Mouse (Mus musculus): ENCODE data around the gene Snx32. TPM values are rescaled to one million over a fixed set of nuclear protein-coding genes. Genes with fewer than 3 reads are reported as not detected.

The Snx32 gene
- polyA plus RNA-seq, 1 experiment, result 7.8 TPM

- no peaks in the 10 kb centered on the region for H3K27me3 ChIP-seq (ENCODE audit: control insufficient read depth, insufficient read depth, insufficient read length)
- TF ChIP-seq USF1 (IDR thresholded peaks at IDR 0.05; ENCODE audit: low read depth), result no peak
- TF ChIP-seq POLR2AphosphoS2 (IDR thresholded peaks at IDR 0.05; ENCODE audit: insufficient read length, low read depth), result no peak
- no peak for TF ChIP-seq MAX (IDR thresholded peaks at IDR 0.05; ENCODE audit: low read depth)
- TF ChIP-seq MYOG (IDR thresholded peaks at IDR 0.05; ENCODE audit: control insufficient read depth in 1 of 3, insufficient read depth in 1 of 3, insufficient read length in 2 of 3, low read depth in 2 of 3), result peak in 1 of 3 experiments; percentile 47
- no peak for TF ChIP-seq CEBPB (IDR thresholded peaks at IDR 0.05; ENCODE audit: insufficient read depth, poor library complexity, severe bottlenecking)
- no peak for TF ChIP-seq REST (IDR thresholded peaks at IDR 0.05; ENCODE audit: insufficient read depth, insufficient read length)
- TF ChIP-seq TCF12 (IDR thresholded peaks at IDR 0.05; ENCODE audit: insufficient read depth, poor library complexity, severe bottlenecking), result no peak
- peak in 2 of 3 experiments; percentile 62 to 63 for TF ChIP-seq MYOD1 (IDR thresholded peaks at IDR 0.05; ENCODE audit: control insufficient read depth in 1 of 3, insufficient read length in 2 of 3, low read depth in 2 of 3)
- peaks cover 29% of the 10 kb centered on the region for H3K79me2 ChIP-seq (ENCODE audit: control insufficient read depth, insufficient read depth)
These were observed 64.6 kb downstream of the Snx32 start for GRCm38 (mm10) chr19:5445747-5446146.

GRCm38 (mm10) chr19:5444954-5445353, 65.4 kb downstream of the Snx32 start:
- Histone ChIP-seq H3K4me3 (peak overlapping the region; percentile 1), H3K36me3 (ENCODE audit: control insufficient read depth, insufficient read depth) (no peaks in the 10 kb centered on the region), H3ac (ENCODE audit: control insufficient read depth, insufficient read length) (no peak overlapping the region), H3K79me2 (ENCODE audit: control insufficient read depth, insufficient read depth) (peaks cover 21% of the 10 kb centered on the region), H3K4me2 (ENCODE audit: low read depth) (peak overlapping the region; percentile 86), H3K27me3 (ENCODE audit: control insufficient read depth, insufficient read depth, insufficient read length) (no peaks in the 10 kb centered on the region)
- TF ChIP-seq MYOD1 (IDR thresholded peaks at IDR 0.05; ENCODE audit: control insufficient read depth in 1 of 3, insufficient read length in 2 of 3, low read depth in 2 of 3), result peak in 2 of 3 experiments; percentile 41 to 63
- no peak for TF ChIP-seq POLR2AphosphoS2 (IDR thresholded peaks at IDR 0.05; ENCODE audit: insufficient read length, low read depth)
- peak in 1 of 3 experiments; percentile 49 for TF ChIP-seq MYOG (IDR thresholded peaks at IDR 0.05; ENCODE audit: control insufficient read depth in 1 of 3, insufficient read depth in 1 of 3, insufficient read length in 2 of 3, low read depth in 2 of 3)

More at GRCm38 (mm10) chr19:5445747-5446146, 64.6 kb downstream of the Snx32 start:
- no peaks in the 10 kb centered on the region for H3K36me3 ChIP-seq (ENCODE audit: control insufficient read depth, insufficient read depth)
- peak overlapping the region; percentile 86 for H3K4me2 ChIP-seq (ENCODE audit: low read depth)
- H3ac ChIP-seq (ENCODE audit: control insufficient read depth, insufficient read length), result no peak overlapping the region
- no peak overlapping the region for H3K4me3 ChIP-seq

DNA sequence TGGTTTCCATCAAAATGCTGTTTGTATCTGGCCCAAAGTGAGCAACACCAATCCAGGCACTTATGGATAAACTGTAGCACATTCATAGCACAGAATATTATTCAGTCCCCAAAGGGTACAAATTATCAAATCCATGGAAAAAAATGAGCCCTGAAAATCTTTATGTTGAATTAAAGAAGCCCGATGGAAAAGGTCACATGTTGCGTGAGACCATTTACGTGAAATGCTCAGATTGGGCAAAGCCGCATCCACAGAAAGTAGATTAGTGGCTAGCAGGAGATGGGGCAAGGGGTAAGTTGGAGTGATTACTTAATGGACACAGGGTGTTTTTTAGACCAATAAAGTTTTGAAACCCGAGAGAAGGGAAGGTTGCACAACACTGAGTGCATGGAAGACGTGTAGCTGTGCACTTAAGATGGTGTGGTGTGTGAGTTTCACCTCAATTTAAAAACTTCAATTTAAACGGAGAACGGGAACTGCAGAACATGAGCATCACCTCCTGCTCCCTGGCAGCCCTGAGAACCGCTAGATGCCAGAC, 65.9 kb downstream of the Snx32 start:
- TF ChIP-seq USF1 (IDR thresholded peaks at IDR 0.05; ENCODE audit: low read depth), result peak; percentile 68
- TF ChIP-seq MAX (IDR thresholded peaks at IDR 0.05; ENCODE audit: low read depth), result no peak
- peak; percentile 88 for TF ChIP-seq CEBPB (IDR thresholded peaks at IDR 0.05; ENCODE audit: insufficient read depth, poor library complexity, severe bottlenecking)
- Histone ChIP-seq H3K4me2 (ENCODE audit: low read depth) (peak overlapping the region; percentile 86), H3K79me2 (ENCODE audit: control insufficient read depth, insufficient read depth) (peaks cover 15% of the 10 kb centered on the region), H3K36me3 (ENCODE audit: control insufficient read depth, insufficient read depth) (no peaks in the 10 kb centered on the region), H3K27me3 (ENCODE audit: control insufficient read depth, insufficient read depth, insufficient read length) (no peaks in the 10 kb centered on the region), H3ac (ENCODE audit: control insufficient read depth, insufficient read length) (no peak overlapping the region), H3K4me3 (peak overlapping the region; percentile 1)

Other genes with a start within 250 kb of the Snx32 start
- gene Pacs1, start 237.4 kb downstream of the Snx32 start, polyA plus RNA-seq (2012; fragmentation: generic; extraction: Trizol), result 6.5 TPM
- gene Sf3b2, start 215.1 kb downstream of the Snx32 start, polyA plus RNA-seq (2012; fragmentation: generic; extraction: Trizol), result 109 TPM
- 0.05 TPM for gene Gal3st3, start 212.2 kb downstream of the Snx32 start, polyA plus RNA-seq (2012; fragmentation: generic; extraction: Trizol)
- not detected for gene Catsper1, start 174.8 kb downstream of the Snx32 start, polyA plus RNA-seq (2012; fragmentation: generic; extraction: Trizol)
- 28.0 TPM for gene Cst6, start 161.0 kb downstream of the Snx32 start, polyA plus RNA-seq (2012; fragmentation: generic; extraction: Trizol)
- gene Eif1ad, start 143.8 kb downstream of the Snx32 start, polyA plus RNA-seq (2012; fragmentation: generic; extraction: Trizol), result 52.9 TPM
- gene Banf1, start 143.4 kb downstream of the Snx32 start, polyA plus RNA-seq (2012; fragmentation: generic; extraction: Trizol), result 337 TPM
- 55.6 TPM for gene Sart1, start 121.8 kb downstream of the Snx32 start, polyA plus RNA-seq (2012; fragmentation: generic; extraction: Trizol)
- 0.37 TPM for gene Tsga10ip, start 108.0 kb downstream of the Snx32 start, polyA plus RNA-seq (2012; fragmentation: generic; extraction: Trizol)
- gene Drap1, start 85.6 kb downstream of the Snx32 start, polyA plus RNA-seq (2012; fragmentation: generic; extraction: Trizol), result 481 TPM
- 69.9 TPM for gene AI837181, start 85.4 kb downstream of the Snx32 start, polyA plus RNA-seq (2012; fragmentation: generic; extraction: Trizol)
- gene Fosl1, start 63.0 kb downstream of the Snx32 start, polyA plus RNA-seq (2012; fragmentation: generic; extraction: Trizol), result 15.4 TPM
- 10.7 TPM for gene Ccdc85b, start 52.6 kb downstream of the Snx32 start, polyA plus RNA-seq (2012; fragmentation: generic; extraction: Trizol)
- 122 TPM for gene Fibp, start 49.9 kb downstream of the Snx32 start, polyA plus RNA-seq (2012; fragmentation: generic; extraction: Trizol)
- 7.2 TPM for gene Ctsw, start 42.0 kb downstream of the Snx32 start, polyA plus RNA-seq (2012; fragmentation: generic; extraction: Trizol)
- 81.3 TPM for gene Efemp2, start 36.6 kb downstream of the Snx32 start, polyA plus RNA-seq (2012; fragmentation: generic; extraction: Trizol)
- gene Mus81, start 22.1 kb downstream of the Snx32 start, polyA plus RNA-seq (2012; fragmentation: generic; extraction: Trizol), result 66.4 TPM
- 948 TPM for gene Cfl1, start 20.1 kb downstream of the Snx32 start, polyA plus RNA-seq (2012; fragmentation: generic; extraction: Trizol)
- 0.17 TPM for gene 1700020D05Rik, start 6.8 kb downstream of the Snx32 start, polyA plus RNA-seq (2012; fragmentation: generic; extraction: Trizol)
- gene Ovol1, start 50.1 kb upstream of the Snx32 start, polyA plus RNA-seq (2012; fragmentation: generic; extraction: Trizol), result not detected
- gene Ap5b1, start 57.5 kb upstream of the Snx32 start, polyA plus RNA-seq (2012; fragmentation: generic; extraction: Trizol), result 3.2 TPM
- gene Rnaseh2c, start 91.3 kb upstream of the Snx32 start, polyA plus RNA-seq (2012; fragmentation: generic; extraction: Trizol), result 31.9 TPM
- 37.1 TPM for gene Kat5, start 99.7 kb upstream of the Snx32 start, polyA plus RNA-seq (2012; fragmentation: generic; extraction: Trizol)
- 58.0 TPM for gene Rela, start 126.9 kb upstream of the Snx32 start, polyA plus RNA-seq (2012; fragmentation: generic; extraction: Trizol)
- gene Sipa1, start 153.2 kb upstream of the Snx32 start, polyA plus RNA-seq (2012; fragmentation: generic; extraction: Trizol), result 14.4 TPM
- gene Map3k11, start 178.2 kb upstream of the Snx32 start, polyA plus RNA-seq (2012; fragmentation: generic; extraction: Trizol), result 19.0 TPM
- 34.9 TPM for gene Pcnx3, start 178.4 kb upstream of the Snx32 start, polyA plus RNA-seq (2012; fragmentation: generic; extraction: Trizol)
- gene Kcnk7, start 193.8 kb upstream of the Snx32 start, polyA plus RNA-seq (2012; fragmentation: generic; extraction: Trizol), result 0.12 TPM
- 97.4 TPM for gene Ehbp1l1, start 215.8 kb upstream of the Snx32 start, polyA plus RNA-seq (2012; fragmentation: generic; extraction: Trizol)
- gene Fam89b, start 219.1 kb upstream of the Snx32 start, polyA plus RNA-seq (2012; fragmentation: generic; extraction: Trizol), result 77.4 TPM
- 100 TPM for gene Ltbp3, start 230.4 kb upstream of the Snx32 start, polyA plus RNA-seq (2012; fragmentation: generic; extraction: Trizol)